ENCODE assay signal across 14 mouse cellular contexts in genomic region chr16:63277556-63277955, GRCm38 (mm10).
"Had no signal": no experiment of that assay in that cellular context is flagged by ENCODE, and none has a peak within 500 bp of the region (broad histone marks: within the 10 kb centered on the region; RNA-seq: fewer than 3 reads in every experiment).

No protein-coding gene starts in this region.

- H3K36me3 ChIP-seq: limb, embryonic 10.5 days; limb, embryonic 13.5 days; liver, embryonic 13.5 days; midbrain, embryonic 15.5 days; neural tube, embryonic 13.5 days had no signal

- H3K4me2 ChIP-seq: limb, embryonic 13.5 days; liver, embryonic 13.5 days; midbrain, embryonic 11.5 days; midbrain, embryonic 15.5 days; neural tube, embryonic 13.5 days had no signal

- H3K9me3 ChIP-seq: limb, embryonic 10.5 days; limb, embryonic 13.5 days; liver, embryonic 13.5 days; midbrain, embryonic 15.5 days; neural tube, embryonic 13.5 days had no signal

- H3K4me3 ChIP-seq: limb, embryonic 10.5 days; limb, embryonic 13.5 days; liver, embryonic 13.5 days; midbrain, embryonic 15.5 days; neural tube, embryonic 13.5 days had no signal

- H3K4me1 ChIP-seq: liver, embryonic 13.5 days had no signal

- H3K27ac ChIP-seq: limb, embryonic 10.5 days; limb, embryonic 13.5 days; liver, embryonic 13.5 days; midbrain, embryonic 15.5 days; neural tube, embryonic 13.5 days had no signal

- DNase-seq: kidney, adult 9 months; kidney, postnatal 14 days; kidney, postnatal 4 days; liver, embryonic 13.5 days; lung, adult 2 months; lung, postnatal 14 days; lung, postnatal 4 days; thymus, adult 2 months; thymus, postnatal 25 days had no signal

- H3K27me3 ChIP-seq: liver, embryonic 13.5 days; midbrain, embryonic 15.5 days; neural tube, embryonic 13.5 days had no signal

- H3K9ac ChIP-seq: limb, embryonic 13.5 days; liver, embryonic 13.5 days; midbrain, embryonic 15.5 days; neural tube, embryonic 13.5 days had no signal
